Mouse (Mus musculus) forebrain, embryonic 12.5 days (tissue): ENCODE data around the gene Prr5. TPM values are rescaled to one million over a fixed set of nuclear protein-coding genes. Genes with fewer than 3 reads are reported as not detected.

Experiments
- ATAC-seq: fragments of 200-750 bp; cut with Nextera tagmentation; 2 replicates; pipeline ENCODE4 v1.8.0; 2017; ENCODE audit warnings: moderate TSS enrichment; ENCODE audit not compliant: low FRiP score
- H3K27ac ChIP-seq: fragments of 300-500 bp; sonication (generic); 2 replicates; pipeline ENCODE4 v1.5.1; 2016; ENCODE audit warnings: mild to moderate bottlenecking
- H3K27me3 ChIP-seq: fragments of 300-500 bp; sonication (generic); 2 replicates; pipeline ENCODE4 v1.6.1; 2016; ENCODE audit warnings: mild to moderate bottlenecking
- H3K36me3 ChIP-seq: fragments of 300-500 bp; sonication (generic); replicated peaks from 2 replicates; pipeline ENCODE4 v1.6.1; 2016; ENCODE audit warnings: mild to moderate bottlenecking
- H3K4me1 ChIP-seq: fragments of 300-500 bp; sonication (generic); 2 replicates; pipeline ENCODE4 v1.6.1; 2016
- H3K4me2 ChIP-seq: fragments of 300-500 bp; sonication (generic); 2 replicates; pipeline ENCODE4 v1.6.1; 2016; ENCODE audit warnings: mild to moderate bottlenecking, moderate library complexity
- H3K4me3 ChIP-seq: fragments of 300-500 bp; sonication (generic); replicated peaks from 2 replicates; pipeline ENCODE4 v1.5.1; 2016; ENCODE audit warnings: mild to moderate bottlenecking
- H3K9ac ChIP-seq: fragments of 300-500 bp; sonication (generic); 2 replicates; pipeline ENCODE4 v1.6.1; 2016; ENCODE audit warnings: mild to moderate bottlenecking
- H3K9me3 ChIP-seq: fragments of 300-500 bp; sonication (generic); 2 replicates; pipeline ENCODE4 v1.6.1; 2016
- WGBS: fragments of 180-500 bp; shearing (Covaris S2); methylation state at CpG from one replicate; pipeline ENCODE4 v1.1.7; 2016; 5-methylcytosine and 5-hydroxymethylcytosine counted together
- polyA plus RNA-seq: library from polyadenylated mRNA; unstranded; fragments of >200 nt; fragmentation: Nextera tagmentation; extraction: Ambion mirVana; gene quantifications from 2 replicates; pipeline ENCODE4 v1.2.1, GENCODE M21; 2016

Prr5 gene
- polyA plus RNA-seq, 1 experiment from 2014 or later: 10.1 TPM

GRCm38 (mm10) chr15:84685417-84685816, 16.0 kb downstream of the Prr5 start:
- H3K27ac ChIP-seq: no peak overlapping the region
- no peak overlapping the region for H3K9ac ChIP-seq
- H3K36me3 ChIP-seq: no peaks in the 10 kb centered on the region
- peaks cover 16% of the 10 kb centered on the region for H3K4me1 ChIP-seq
- no peaks in the 10 kb centered on the region for H3K9me3 ChIP-seq
- H3K27me3 ChIP-seq: peaks cover 35% of the 10 kb centered on the region
- H3K4me3 ChIP-seq: no peak overlapping the region
- H3K4me2 ChIP-seq: no peak overlapping the region
- no peak for ATAC-seq
- 67% methylated on average over 3 of the region's 3 CpGs for whole genome bisulfite sequencing

- Histone ChIP-seq H3K27ac (no peak overlapping the region), H3K27me3 (peaks cover 11% of the 10 kb centered on the region; the same call in 1 of the 2 replicates), H3K4me2 (no peak overlapping the region), H3K36me3 (no peaks in the 10 kb centered on the region), H3K4me1 (no peaks in the 10 kb centered on the region), H3K9me3 (no peaks in the 10 kb centered on the region), H3K4me3 (no peak overlapping the region), H3K9ac (no peak overlapping the region)
- 76% methylated on average over 14 of the region's 14 CpGs for WGBS
- ATAC-seq: no peak
Observed at GRCm38 (mm10) chr15:84687904-84688303, 18.5 kb downstream of the Prr5 start.

DNA sequence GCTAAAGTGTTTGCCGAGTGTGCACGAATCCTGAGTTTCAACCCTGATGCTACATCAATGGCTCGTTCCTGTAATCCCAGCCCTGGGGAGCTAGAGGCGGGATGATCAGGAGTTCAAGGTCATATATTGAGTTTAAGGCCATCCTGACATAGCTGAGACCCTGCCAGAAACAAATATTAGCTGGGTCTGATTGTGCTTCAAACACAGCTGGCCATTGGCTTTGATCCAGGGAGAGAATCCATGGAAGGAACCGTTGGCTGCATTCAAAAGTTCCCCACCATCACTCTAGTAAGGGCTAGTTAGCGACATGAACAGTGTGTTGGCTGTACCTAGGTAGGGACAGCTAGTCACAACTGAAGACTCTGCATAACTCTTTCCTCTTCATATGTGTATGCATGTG, 19.9 kb downstream of the Prr5 start:
- no peak for ATAC-seq
- H3K4me2 ChIP-seq: no peak overlapping the region
- H3K27me3 ChIP-seq: no peaks in the 10 kb centered on the region
- no peak overlapping the region for H3K4me3 ChIP-seq
- no peaks in the 10 kb centered on the region for H3K4me1 ChIP-seq
- no peaks in the 10 kb centered on the region for H3K36me3 ChIP-seq
- 87% methylated on average over 6 of the region's 6 CpGs for WGBS
- no peak overlapping the region for H3K27ac ChIP-seq
- no peak overlapping the region for H3K9ac ChIP-seq
- no peaks in the 10 kb centered on the region for H3K9me3 ChIP-seq

- H3K9ac ChIP-seq: no peak overlapping the region
- no peak overlapping the region for H3K4me3 ChIP-seq
- no peak for ATAC-seq
- 96% methylated on average over 6 of the region's 6 CpGs for WGBS
- H3K27ac ChIP-seq: no peak overlapping the region
- H3K27me3 ChIP-seq: no peaks in the 10 kb centered on the region
- H3K36me3 ChIP-seq: no peaks in the 10 kb centered on the region
- no peaks in the 10 kb centered on the region for H3K9me3 ChIP-seq
- no peak overlapping the region for H3K4me2 ChIP-seq
- H3K4me1 ChIP-seq: no peaks in the 10 kb centered on the region
Observed at GRCm38 (mm10) chr15:84691513-84691912, 22.1 kb downstream of the Prr5 start.

DNA sequence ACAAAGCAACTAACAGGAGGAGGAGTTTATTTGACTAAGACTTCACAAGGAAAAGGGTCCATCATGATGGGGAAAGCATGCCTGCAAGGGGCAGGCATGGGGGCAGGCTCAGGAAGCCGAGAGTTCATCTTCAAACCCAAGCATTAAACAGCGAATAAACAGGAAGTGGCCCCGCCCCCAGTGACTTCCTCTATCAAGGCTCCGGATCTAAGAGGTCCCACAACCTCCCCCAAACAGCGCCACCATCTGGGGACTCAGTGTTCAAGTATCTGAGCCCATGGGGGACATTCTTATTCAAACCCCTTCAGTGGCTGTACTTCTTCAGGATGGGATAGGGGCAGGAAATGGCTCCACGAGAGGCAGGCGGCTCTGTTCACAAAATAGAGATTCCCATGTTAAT, 23.2 kb downstream of the Prr5 start:
- H3K36me3 ChIP-seq: no peaks in the 10 kb centered on the region

DNA sequence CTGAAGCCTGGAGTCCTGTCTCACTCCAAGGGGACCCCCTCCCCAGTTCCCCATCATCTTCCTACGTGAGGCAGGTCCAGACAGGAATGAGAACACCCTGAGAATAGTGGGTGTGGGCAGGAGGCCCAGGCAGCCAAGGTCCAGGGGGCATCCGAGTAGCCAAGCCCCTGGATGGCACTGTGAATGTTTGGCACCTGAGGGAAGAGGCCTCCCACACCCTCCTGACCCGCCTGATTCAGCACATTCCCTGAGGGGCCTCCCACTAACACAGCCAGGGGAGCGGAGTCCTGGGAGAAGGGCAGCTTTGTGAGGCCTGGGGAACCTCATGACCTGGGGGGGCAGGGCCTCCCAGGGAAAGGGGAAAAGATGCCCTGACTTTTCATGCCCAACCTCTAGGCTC, 26.6 kb downstream of the Prr5 start:
- no peak overlapping the region for H3K4me3 ChIP-seq
- H3K36me3 ChIP-seq: no peaks in the 10 kb centered on the region
- no peak for ATAC-seq
- no peaks in the 10 kb centered on the region for H3K4me1 ChIP-seq
- H3K4me2 ChIP-seq: no peak overlapping the region
- WGBS: 75% methylated on average over 4 of the region's 4 CpGs
- H3K9me3 ChIP-seq: no peaks in the 10 kb centered on the region
- no peak overlapping the region for H3K9ac ChIP-seq
- no peak overlapping the region for H3K27ac ChIP-seq
- no peaks in the 10 kb centered on the region for H3K27me3 ChIP-seq

More for the DNA sequence above, 23.2 kb downstream of the Prr5 start:
- no peak for ATAC-seq
- H3K4me1 ChIP-seq: no peaks in the 10 kb centered on the region
- no peaks in the 10 kb centered on the region for H3K9me3 ChIP-seq
- no peaks in the 10 kb centered on the region for H3K27me3 ChIP-seq
- no peak overlapping the region for H3K9ac ChIP-seq
- 88% methylated on average over 7 of the region's 7 CpGs for WGBS
- no peak overlapping the region for H3K27ac ChIP-seq
- H3K4me3 ChIP-seq: no peak overlapping the region
- no peak overlapping the region for H3K4me2 ChIP-seq

DNA sequence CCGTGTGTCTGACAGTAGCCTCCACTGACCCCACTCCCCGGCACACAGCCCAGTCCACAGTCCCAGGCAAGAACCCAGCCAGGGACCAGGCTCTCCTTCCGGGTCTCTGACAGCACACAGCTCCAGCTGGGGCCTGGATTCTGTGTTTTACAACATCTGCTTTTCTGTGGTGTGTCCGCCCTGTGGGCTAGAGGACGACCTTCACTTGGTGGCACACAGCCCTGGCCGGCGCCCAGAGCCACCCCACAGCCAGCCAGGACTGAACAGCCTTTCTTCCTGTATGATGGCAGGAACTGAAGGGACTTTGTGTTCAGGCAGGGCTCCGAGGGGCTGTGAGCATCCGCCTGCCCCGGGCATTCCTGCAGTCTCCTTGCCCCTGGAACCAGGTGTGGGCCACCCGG, 28.2 kb downstream of the Prr5 start:
- Histone ChIP-seq H3K4me1 (no peaks in the 10 kb centered on the region), H3K4me2 (no peak overlapping the region), H3K9ac (no peak overlapping the region), H3K4me3 (no peak overlapping the region), H3K27me3 (no peaks in the 10 kb centered on the region), H3K9me3 (no peaks in the 10 kb centered on the region), H3K36me3 (no peaks in the 10 kb centered on the region), H3K27ac (no peak overlapping the region)
- 79% methylated on average over 11 of the region's 11 CpGs for WGBS
- no peak for ATAC-seq

DNA sequence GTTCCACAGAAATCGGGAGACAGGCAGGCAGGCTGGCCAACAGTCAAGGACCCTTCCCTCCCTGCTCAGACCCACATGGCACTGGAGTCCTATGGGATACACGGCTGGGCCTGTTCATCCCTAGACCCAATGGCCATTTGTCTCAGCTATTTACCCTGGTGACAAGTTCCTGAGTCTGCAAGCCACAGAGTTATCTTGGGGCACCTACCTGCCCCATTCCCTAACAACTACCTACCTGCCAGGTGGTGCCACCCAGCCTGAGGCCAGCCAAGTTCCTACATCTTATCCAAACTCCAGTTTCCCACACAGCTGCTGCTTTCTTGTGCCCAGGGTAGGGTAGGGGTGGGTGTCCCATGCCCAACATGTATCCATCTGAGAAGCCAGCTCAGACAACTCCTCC, 28.8 kb downstream of the Prr5 start:
- Histone ChIP-seq H3K4me2 (no peak overlapping the region), H3K27ac (no peak overlapping the region), H3K4me1 (no peaks in the 10 kb centered on the region), H3K4me3 (no peak overlapping the region), H3K36me3 (no peaks in the 10 kb centered on the region), H3K27me3 (no peaks in the 10 kb centered on the region), H3K9ac (no peak overlapping the region), H3K9me3 (no peaks in the 10 kb centered on the region)
- ATAC-seq: no peak
- 89% methylated on average over 2 of the region's 2 CpGs for WGBS

DNA sequence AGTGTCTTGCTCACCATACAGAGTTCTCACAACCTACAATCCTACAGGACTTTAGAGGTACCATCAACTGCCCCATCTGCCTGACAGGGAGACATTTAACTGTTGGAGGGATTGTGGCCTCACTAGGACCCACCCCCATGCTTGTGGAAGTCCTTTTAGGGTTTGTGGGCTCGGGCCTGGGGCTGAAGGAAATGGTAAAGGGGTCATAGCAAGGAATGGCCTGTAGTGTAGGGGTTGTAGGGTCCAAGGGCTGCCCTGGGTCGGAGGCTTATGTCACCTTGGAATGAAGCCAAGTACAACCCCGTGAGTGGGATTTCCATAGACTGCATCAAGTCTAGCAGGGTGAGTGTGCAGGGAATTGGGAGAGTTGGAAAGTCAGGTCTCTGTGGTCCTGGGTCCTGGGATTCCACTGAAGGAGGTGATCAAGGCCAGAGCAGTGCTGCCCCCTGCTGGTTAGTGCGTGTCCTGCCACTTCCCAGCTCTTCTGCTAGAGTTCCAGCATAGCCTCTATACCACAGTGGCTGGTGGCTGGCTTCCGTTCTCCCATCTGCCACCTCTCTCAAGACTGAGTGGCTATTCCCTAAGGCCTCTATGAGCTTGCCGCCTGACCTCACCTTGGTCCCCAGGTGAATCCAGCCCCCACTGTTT, 30.9 kb downstream of the Prr5 start:
- no peak overlapping the region for H3K27ac ChIP-seq
- no peak overlapping the region for H3K4me3 ChIP-seq
- H3K9ac ChIP-seq: no peak overlapping the region
- 46% methylated on average over 6 of the region's 6 CpGs for whole genome bisulfite sequencing
- no peak for ATAC-seq
- H3K27me3 ChIP-seq: no peaks in the 10 kb centered on the region
- no peaks in the 10 kb centered on the region for H3K36me3 ChIP-seq
- no peaks in the 10 kb centered on the region; the same call in 1 of the 2 replicates for H3K4me1 ChIP-seq
- no peak overlapping the region for H3K4me2 ChIP-seq
- no peaks in the 10 kb centered on the region for H3K9me3 ChIP-seq

GRCm38 (mm10) chr15:84701947-84702346, 32.5 kb downstream of the Prr5 start:
- H3K4me1 ChIP-seq: no peaks in the 10 kb centered on the region; the same call in 1 of the 2 replicates
- no peak overlapping the region for H3K4me2 ChIP-seq
- no peak overlapping the region for H3K27ac ChIP-seq
- H3K36me3 ChIP-seq: no peaks in the 10 kb centered on the region
- ATAC-seq: peak; percentile 39; the same call in 1 of the 2 replicates
- H3K27me3 ChIP-seq: no peaks in the 10 kb centered on the region
- no peak overlapping the region for H3K9ac ChIP-seq
- no peaks in the 10 kb centered on the region for H3K9me3 ChIP-seq
- 16% methylated on average over 4 of the region's 4 CpGs for whole genome bisulfite sequencing
- no peak overlapping the region for H3K4me3 ChIP-seq

DNA sequence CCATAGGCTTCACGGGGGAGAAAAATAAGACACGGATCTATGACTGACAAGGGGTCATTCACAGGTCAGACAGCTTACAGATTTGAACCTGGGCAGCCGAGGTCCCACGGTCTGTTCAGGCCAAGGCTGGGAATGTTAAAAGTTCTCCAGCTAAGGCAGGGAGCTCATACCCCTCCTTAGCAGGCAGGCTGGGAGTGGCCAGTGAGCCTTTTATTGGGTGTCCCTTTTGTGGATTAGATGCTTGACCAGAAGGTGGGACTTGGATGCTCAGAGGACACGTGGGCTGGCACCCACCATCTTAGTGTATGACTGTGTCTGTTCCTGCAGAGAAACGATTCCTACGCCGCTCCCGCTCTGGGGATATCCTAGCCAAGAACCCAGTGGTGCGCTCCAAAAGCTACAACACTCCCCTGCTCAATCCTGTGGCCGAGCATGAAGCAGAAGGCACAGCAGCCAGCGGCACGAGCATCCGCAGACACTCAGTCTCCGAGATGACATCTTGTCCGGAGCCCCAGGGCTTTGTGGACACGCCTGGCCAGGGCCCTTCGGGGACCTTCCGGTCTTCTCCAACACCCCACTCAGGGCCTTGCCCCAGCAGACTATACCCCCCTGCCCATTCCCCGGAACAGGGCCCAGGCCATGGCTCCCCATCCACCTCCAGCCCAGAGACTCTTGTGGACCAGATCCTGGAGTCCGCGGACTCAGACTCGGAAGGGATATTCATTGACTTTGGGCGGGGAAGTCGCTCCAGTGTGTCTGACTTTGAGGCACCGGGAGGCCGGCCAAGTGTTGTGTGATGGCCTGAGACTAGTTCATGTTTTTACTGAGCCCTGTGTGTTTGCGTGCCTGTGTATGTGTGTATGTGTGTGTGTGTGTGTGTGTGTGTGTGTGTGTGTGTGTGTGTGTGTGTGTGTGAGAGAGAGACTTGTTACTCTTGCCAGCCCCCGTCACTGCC, 33.2 kb downstream of the Prr5 start:
- 89% methylated on average over 28 of the region's 29 CpGs for WGBS
- no peaks in the 10 kb centered on the region for H3K27me3 ChIP-seq
- H3K9ac ChIP-seq: no peak overlapping the region
- H3K4me2 ChIP-seq: no peak overlapping the region
- no peak for ATAC-seq
- no peaks in the 10 kb centered on the region for H3K9me3 ChIP-seq
- no peaks in the 10 kb centered on the region for H3K36me3 ChIP-seq
- H3K4me1 ChIP-seq: no peaks in the 10 kb centered on the region; the same call in 1 of the 2 replicates
- no peak overlapping the region for H3K27ac ChIP-seq
- H3K4me3 ChIP-seq: no peak overlapping the region

DNA sequence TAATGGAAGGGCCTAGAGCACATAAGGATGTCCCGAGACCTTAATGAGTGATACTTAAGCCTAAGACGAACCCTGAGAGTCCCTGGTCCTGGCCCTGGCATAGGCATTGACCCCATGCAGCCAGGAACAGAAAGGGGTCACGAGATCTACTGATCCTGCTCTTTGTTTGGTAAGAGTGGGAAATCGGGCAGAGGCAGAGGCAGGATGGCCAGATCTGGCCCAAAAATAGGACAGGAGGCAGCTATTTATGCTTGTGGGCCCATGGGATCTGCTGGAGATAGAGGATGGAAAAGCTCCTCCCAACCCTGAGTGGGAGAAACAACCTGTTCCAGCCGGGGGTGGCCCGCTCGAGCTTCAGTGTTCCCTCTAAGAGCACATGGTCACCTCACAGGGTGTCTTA, 34.6 kb downstream of the Prr5 start:
- no peak overlapping the region for H3K4me2 ChIP-seq
- H3K4me1 ChIP-seq: no peaks in the 10 kb centered on the region; the same call in 1 of the 2 replicates
- WGBS: 86% methylated on average over 7 of the region's 7 CpGs
- H3K9me3 ChIP-seq: no peaks in the 10 kb centered on the region
- H3K27me3 ChIP-seq: no peaks in the 10 kb centered on the region
- no peak for ATAC-seq
- H3K4me3 ChIP-seq: no peak overlapping the region
- H3K9ac ChIP-seq: no peak overlapping the region
- H3K27ac ChIP-seq: no peak overlapping the region
- no peaks in the 10 kb centered on the region for H3K36me3 ChIP-seq
